Mouse (Mus musculus): ENCODE results near the gene Mrln. TPM values are rescaled to one million over a fixed set of nuclear protein-coding genes. Genes with fewer than 3 reads are reported as not detected.
A peak's percentile ranks its signal among the peaks of the same experiment; 100 is the strongest.

Gene Mrln
- polyA plus RNA-seq, 1 experiment from 2014 or later = 0.82 TPM

DNA sequence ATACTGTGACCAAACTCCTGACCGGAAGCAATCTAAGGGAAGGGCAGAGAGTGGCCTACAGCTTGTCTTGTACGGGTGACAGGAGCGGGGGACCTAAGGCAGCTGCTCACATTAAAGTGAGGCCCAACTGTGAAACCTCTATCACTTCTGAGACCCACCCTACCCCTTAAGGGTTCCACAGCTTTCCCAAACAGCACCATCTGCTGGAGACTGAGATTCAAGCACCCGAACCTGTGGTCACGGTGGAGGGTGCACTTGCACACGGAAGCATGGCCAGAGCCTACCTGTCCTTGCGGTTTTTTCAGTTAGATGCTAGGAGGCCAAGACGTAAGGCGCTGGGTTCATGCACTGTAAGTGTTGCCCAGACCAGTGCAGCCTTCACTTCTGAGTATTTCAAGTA, 18.3 kb upstream of the Mrln start:
- WGBS = 79% methylated on average over 9 of the region's 9 CpGs
- H3K27ac ChIP-seq (ENCODE audit: low read depth, low read length) = no peak overlapping the region
- no peak overlapping the region for H3K4me2 ChIP-seq (ENCODE audit: low read depth, low read length)
- no peak overlapping the region for H3K9ac ChIP-seq (replicated peaks; ENCODE audit: low read depth, low read length)
- ATAC-seq (ENCODE audit: low read depth) = 0 out of 2 replicates have a peak, but pooled peaks have one; percentile 24
- no peaks in the 10 kb centered on the region for H3K27me3 ChIP-seq (ENCODE audit: control insufficient read depth, insufficient read depth, low read length)
- peaks cover 14% of the 10 kb centered on the region for H3K36me3 ChIP-seq (ENCODE audit: control insufficient read depth, insufficient read depth, low read length)
- H3K9me3 ChIP-seq (ENCODE audit: control insufficient read depth, low read length) = no peaks in the 10 kb centered on the region
- peaks cover 2% of the 10 kb centered on the region; the same call in 1 of the 2 replicates for H3K4me1 ChIP-seq (ENCODE audit: control insufficient read depth, insufficient read depth, low read length)
- no peak overlapping the region for H3K4me3 ChIP-seq (ENCODE audit: low read depth, low read length)

DNA sequence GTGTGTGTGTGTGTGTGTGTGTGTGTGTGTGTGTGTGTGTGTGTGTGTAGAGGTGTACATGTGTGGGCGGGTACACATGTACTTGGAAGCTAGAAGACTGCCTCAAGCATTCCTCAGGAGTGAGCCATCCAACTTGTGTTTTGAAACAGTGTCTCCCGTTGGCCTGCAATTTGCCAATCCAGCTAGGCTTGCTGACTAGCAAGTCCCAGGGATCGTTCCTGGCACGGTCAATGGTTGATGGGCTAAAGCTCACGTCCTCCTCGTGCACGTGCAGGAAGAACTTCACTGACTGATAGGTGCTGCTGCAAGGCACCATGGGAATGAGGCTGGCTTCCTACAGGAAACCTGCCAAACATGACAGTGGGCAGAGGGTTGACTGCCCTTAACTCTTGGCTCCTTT, 17.9 kb upstream of the Mrln start:
- H3K9me3 ChIP-seq (ENCODE audit: control insufficient read depth, low read length) = no peaks in the 10 kb centered on the region

DNA sequence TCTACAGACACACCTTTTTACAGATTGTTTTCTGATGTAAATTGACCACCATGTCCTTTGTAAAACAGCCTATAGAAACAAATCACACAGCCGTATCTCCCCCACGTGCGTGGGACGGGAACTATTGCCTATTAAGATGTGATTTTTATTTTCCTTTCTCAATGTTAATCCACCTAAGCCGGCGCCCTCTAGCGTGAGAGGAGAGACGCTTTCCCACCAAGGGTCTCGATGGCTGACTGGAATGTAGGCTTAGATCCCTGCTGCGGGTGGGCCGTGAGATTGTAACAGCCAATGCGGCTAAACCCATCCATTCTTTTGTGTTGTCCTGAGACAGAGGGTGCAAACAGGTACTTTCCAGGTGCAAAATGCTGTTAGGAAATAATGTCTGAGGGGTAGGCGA, 14.6 kb upstream of the Mrln start:
- no peak for ATAC-seq (ENCODE audit: low read depth)
- 88% methylated on average over 13 of the region's 13 CpGs for WGBS
- Histone ChIP-seq H3K9ac (replicated peaks; ENCODE audit: low read depth, low read length) (no peak overlapping the region), H3K4me2 (ENCODE audit: low read depth, low read length) (no peak overlapping the region), H3K27me3 (ENCODE audit: control insufficient read depth, insufficient read depth, low read length) (no peaks in the 10 kb centered on the region), H3K36me3 (ENCODE audit: control insufficient read depth, insufficient read depth, low read length) (peaks cover 16% of the 10 kb centered on the region), H3K4me3 (ENCODE audit: low read depth, low read length) (no peak overlapping the region), H3K27ac (ENCODE audit: low read depth, low read length) (no peak overlapping the region), H3K4me1 (ENCODE audit: control insufficient read depth, insufficient read depth, low read length) (no peaks in the 10 kb centered on the region), H3K9me3 (ENCODE audit: control insufficient read depth, low read length) (no peaks in the 10 kb centered on the region)

More for the DNA sequence above, 17.9 kb upstream of the Mrln start:
- H3K4me2 ChIP-seq (ENCODE audit: low read depth, low read length) = no peak overlapping the region
- no peak overlapping the region for H3K27ac ChIP-seq (ENCODE audit: low read depth, low read length)
- no peaks in the 10 kb centered on the region for H3K27me3 ChIP-seq (ENCODE audit: control insufficient read depth, insufficient read depth, low read length)
- H3K4me3 ChIP-seq (ENCODE audit: low read depth, low read length) = no peak overlapping the region
- peaks cover 14% of the 10 kb centered on the region for H3K36me3 ChIP-seq (ENCODE audit: control insufficient read depth, insufficient read depth, low read length)
- H3K4me1 ChIP-seq (ENCODE audit: control insufficient read depth, insufficient read depth, low read length) = peaks cover 2% of the 10 kb centered on the region; the same call in 1 of the 2 replicates
- ATAC-seq (ENCODE audit: low read depth) = no peak
- H3K9ac ChIP-seq (replicated peaks; ENCODE audit: low read depth, low read length) = no peak overlapping the region
- 95% methylated on average over 7 of the region's 7 CpGs for WGBS

DNA sequence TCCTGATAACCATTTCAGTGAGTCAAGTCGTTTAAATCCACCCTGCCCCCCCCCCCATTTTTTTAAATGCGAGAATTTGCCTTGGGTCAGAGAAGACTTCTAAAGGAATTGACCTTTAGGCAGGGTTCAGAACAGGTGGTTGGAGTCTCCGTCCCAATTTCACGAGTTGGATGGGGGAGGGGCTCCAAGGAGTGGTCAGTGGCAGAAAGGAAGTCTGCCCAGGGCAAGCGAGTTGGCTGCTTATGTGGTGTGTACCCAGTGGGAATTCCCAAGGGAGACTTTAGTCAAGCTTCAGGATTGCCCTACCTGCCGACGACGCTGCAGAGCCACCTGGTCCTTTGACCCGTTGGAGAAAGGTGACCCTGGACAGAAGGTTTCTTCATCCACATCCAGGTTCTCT, 10.2 kb upstream of the Mrln start:
- WGBS = 72% methylated on average over 9 of the region's 9 CpGs
- Histone ChIP-seq H3K9ac (replicated peaks; ENCODE audit: low read depth, low read length) (no peak overlapping the region), H3K9me3 (ENCODE audit: control insufficient read depth, low read length) (no peaks in the 10 kb centered on the region), H3K27me3 (ENCODE audit: control insufficient read depth, insufficient read depth, low read length) (no peaks in the 10 kb centered on the region), H3K4me1 (ENCODE audit: control insufficient read depth, insufficient read depth, low read length) (no peaks in the 10 kb centered on the region), H3K27ac (ENCODE audit: low read depth, low read length) (no peak overlapping the region), H3K4me2 (ENCODE audit: low read depth, low read length) (no peak overlapping the region), H3K4me3 (ENCODE audit: low read depth, low read length) (no peak overlapping the region), H3K36me3 (ENCODE audit: control insufficient read depth, insufficient read depth, low read length) (peaks cover 9% of the 10 kb centered on the region; the same call in 1 of the 2 replicates)
- ATAC-seq (ENCODE audit: low read depth) = no peak

DNA sequence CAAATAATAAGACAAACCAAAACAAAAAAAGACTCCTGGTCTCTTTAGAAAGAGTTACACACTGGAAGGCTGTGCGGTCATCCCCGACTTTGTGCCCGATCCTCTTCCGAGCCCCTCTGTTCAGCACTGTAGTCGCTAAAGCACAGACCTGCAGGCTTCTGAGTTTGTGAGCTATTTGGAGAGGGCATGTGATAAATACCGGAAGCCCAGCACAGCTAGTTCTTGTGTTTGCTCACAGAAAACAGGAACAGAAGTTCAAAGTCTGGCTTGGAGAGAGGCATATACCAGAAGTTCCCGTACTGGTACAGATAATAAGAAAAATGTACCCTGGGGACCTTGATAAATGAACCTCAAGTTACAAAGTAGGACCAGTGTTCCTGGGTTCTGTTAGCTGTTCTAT, 9.2 kb upstream of the Mrln start:
- ATAC-seq (ENCODE audit: low read depth) = no peak
- Histone ChIP-seq H3K27ac (ENCODE audit: low read depth, low read length) (no peak overlapping the region), H3K27me3 (ENCODE audit: control insufficient read depth, insufficient read depth, low read length) (no peaks in the 10 kb centered on the region), H3K4me3 (ENCODE audit: low read depth, low read length) (no peak overlapping the region), H3K9ac (replicated peaks; ENCODE audit: low read depth, low read length) (no peak overlapping the region), H3K4me1 (ENCODE audit: control insufficient read depth, insufficient read depth, low read length) (no peaks in the 10 kb centered on the region; the same call in 1 of the 2 replicates), H3K36me3 (ENCODE audit: control insufficient read depth, insufficient read depth, low read length) (peaks cover 4% of the 10 kb centered on the region; the same call in 1 of the 2 replicates), H3K9me3 (ENCODE audit: control insufficient read depth, low read length) (no peaks in the 10 kb centered on the region), H3K4me2 (ENCODE audit: low read depth, low read length) (no peak overlapping the region)
- 86% methylated on average over 7 of the region's 7 CpGs for WGBS

DNA sequence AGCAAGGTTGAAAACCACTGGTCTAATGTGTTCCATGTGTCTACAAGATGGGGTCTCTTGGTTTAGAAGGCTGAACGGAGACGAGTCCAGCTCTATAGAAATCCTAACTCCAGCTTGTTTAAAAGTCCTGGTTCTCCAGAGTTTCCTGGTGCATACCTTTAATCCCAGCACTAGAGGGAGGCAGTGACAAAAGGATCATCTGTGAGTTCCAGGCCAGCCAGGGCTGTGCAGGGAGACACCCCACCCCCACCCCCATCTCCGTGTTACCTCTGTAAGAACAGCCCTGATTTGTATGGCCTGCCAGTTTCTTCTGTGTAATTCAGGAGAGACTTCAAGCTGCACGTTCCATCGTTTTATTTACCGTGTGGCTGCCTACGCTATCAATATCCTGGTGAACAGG, 8.7 kb upstream of the Mrln start:
- peaks cover 3% of the 10 kb centered on the region; the same call in 1 of the 2 replicates for H3K4me1 ChIP-seq (ENCODE audit: control insufficient read depth, insufficient read depth, low read length)
- no peak overlapping the region for H3K4me3 ChIP-seq (ENCODE audit: low read depth, low read length)
- 0 out of 2 replicates have a peak, but pooled peaks cover 3% of the 10 kb centered on the region for H3K36me3 ChIP-seq (ENCODE audit: control insufficient read depth, insufficient read depth, low read length)
- H3K27me3 ChIP-seq (ENCODE audit: control insufficient read depth, insufficient read depth, low read length) = no peaks in the 10 kb centered on the region
- no peak overlapping the region for H3K27ac ChIP-seq (ENCODE audit: low read depth, low read length)
- H3K9ac ChIP-seq (replicated peaks; ENCODE audit: low read depth, low read length) = no peak overlapping the region
- no peaks in the 10 kb centered on the region for H3K9me3 ChIP-seq (ENCODE audit: control insufficient read depth, low read length)
- ATAC-seq (ENCODE audit: low read depth) = 0 out of 2 replicates have a peak, but pooled peaks have one; percentile 56
- no peak overlapping the region for H3K4me2 ChIP-seq (ENCODE audit: low read depth, low read length)
- WGBS = 55% methylated on average over 7 of the region's 7 CpGs

DNA sequence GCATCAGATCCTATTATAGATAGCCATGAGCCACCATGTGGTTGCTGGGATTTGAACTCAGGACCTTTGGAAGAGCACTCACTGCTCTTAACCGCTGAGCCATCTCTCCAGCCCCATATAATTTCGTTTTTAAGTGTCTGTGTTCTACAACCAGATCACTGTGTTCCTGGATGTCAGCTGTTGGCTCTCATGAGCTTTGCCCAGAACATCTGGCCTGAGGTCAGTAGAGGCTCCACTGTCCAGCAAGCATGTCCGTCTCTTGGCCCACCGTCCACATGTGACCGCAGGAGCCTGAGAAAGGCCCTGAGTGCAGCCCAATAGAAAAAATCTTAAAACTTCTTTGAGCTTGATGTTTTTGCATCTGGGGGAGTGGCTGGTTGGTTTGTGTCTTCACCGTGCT, 7.8 kb upstream of the Mrln start:
- no peaks in the 10 kb centered on the region for H3K9me3 ChIP-seq (ENCODE audit: control insufficient read depth, low read length)
- no peak overlapping the region for H3K9ac ChIP-seq (replicated peaks; ENCODE audit: low read depth, low read length)
- H3K4me2 ChIP-seq (ENCODE audit: low read depth, low read length) = no peak overlapping the region
- no peaks in the 10 kb centered on the region for H3K27me3 ChIP-seq (ENCODE audit: control insufficient read depth, insufficient read depth, low read length)
- 88% methylated on average over 6 of the region's 6 CpGs for WGBS
- H3K27ac ChIP-seq (ENCODE audit: low read depth, low read length) = no peak overlapping the region
- H3K4me3 ChIP-seq (ENCODE audit: low read depth, low read length) = no peak overlapping the region
- 0 out of 2 replicates have a peak, but pooled peaks cover 3% of the 10 kb centered on the region for H3K36me3 ChIP-seq (ENCODE audit: control insufficient read depth, insufficient read depth, low read length)
- no peak for ATAC-seq (ENCODE audit: low read depth)
- peaks cover 3% of the 10 kb centered on the region; the same call in 1 of the 2 replicates for H3K4me1 ChIP-seq (ENCODE audit: control insufficient read depth, insufficient read depth, low read length)

DNA sequence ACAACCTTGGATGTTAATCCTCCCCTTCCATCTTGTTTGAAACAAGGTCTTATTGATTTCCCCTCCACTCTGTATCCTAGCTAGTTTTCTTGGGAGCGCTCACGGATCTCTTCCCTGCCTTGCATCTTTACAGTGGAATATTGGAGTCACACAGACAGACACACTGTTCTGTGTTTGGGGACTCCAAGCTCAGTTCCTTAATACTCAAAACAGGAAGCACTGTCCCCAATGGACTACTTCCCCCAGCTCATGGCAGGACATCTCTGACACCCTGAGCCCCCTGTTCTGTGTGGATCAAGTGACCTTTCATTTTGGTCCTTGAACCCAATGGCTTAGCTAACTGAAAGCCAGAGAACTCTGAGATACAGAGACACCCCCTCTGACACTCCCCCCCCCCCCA, 6.9 kb upstream of the Mrln start:
- H3K4me2 ChIP-seq (ENCODE audit: low read depth, low read length) = no peak overlapping the region
- peaks cover 3% of the 10 kb centered on the region; the same call in 1 of the 2 replicates for H3K4me1 ChIP-seq (ENCODE audit: control insufficient read depth, insufficient read depth, low read length)
- no peaks in the 10 kb centered on the region for H3K27me3 ChIP-seq (ENCODE audit: control insufficient read depth, insufficient read depth, low read length)
- WGBS = 81% methylated on average over 2 of the region's 2 CpGs
- no peak overlapping the region for H3K27ac ChIP-seq (ENCODE audit: low read depth, low read length)
- H3K9ac ChIP-seq (replicated peaks; ENCODE audit: low read depth, low read length) = no peak overlapping the region
- no peak for ATAC-seq (ENCODE audit: low read depth)
- H3K36me3 ChIP-seq (ENCODE audit: control insufficient read depth, insufficient read depth, low read length) = 0 out of 2 replicates have a peak, but pooled peaks cover 3% of the 10 kb centered on the region
- no peaks in the 10 kb centered on the region for H3K9me3 ChIP-seq (ENCODE audit: control insufficient read depth, low read length)
- no peak overlapping the region for H3K4me3 ChIP-seq (ENCODE audit: low read depth, low read length)

DNA sequence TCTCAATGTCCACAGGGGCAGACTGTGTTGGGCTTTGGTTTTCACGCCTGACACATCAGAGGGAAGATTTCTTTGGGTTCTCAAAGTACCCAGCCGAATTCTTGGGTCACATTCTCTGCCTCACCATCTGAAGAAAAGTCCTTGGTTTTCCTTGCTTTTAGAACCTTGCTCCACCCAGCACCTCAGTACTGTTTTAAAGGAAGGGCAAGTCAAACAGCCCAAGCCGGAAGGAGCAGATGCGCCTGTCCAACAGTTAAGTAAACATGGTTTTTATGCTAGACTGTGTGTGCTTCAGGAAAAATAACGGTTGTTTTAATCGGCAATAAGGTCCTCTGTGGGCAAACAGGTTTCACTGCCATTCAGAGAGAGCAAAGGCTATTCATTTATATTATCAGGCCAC, 6.5 kb upstream of the Mrln start:
- 0 out of 2 replicates have a peak, but pooled peaks cover 3% of the 10 kb centered on the region for H3K36me3 ChIP-seq (ENCODE audit: control insufficient read depth, insufficient read depth, low read length)
- ATAC-seq (ENCODE audit: low read depth) = no peak

More for the DNA sequence above, 6.5 kb upstream of the Mrln start:
- H3K4me3 ChIP-seq (ENCODE audit: low read depth, low read length) = no peak overlapping the region
- no peaks in the 10 kb centered on the region for H3K9me3 ChIP-seq (ENCODE audit: control insufficient read depth, low read length)
- 79% methylated on average over 6 of the region's 6 CpGs for WGBS
- no peak overlapping the region for H3K27ac ChIP-seq (ENCODE audit: low read depth, low read length)
- no peak overlapping the region for H3K4me2 ChIP-seq (ENCODE audit: low read depth, low read length)
- H3K27me3 ChIP-seq (ENCODE audit: control insufficient read depth, insufficient read depth, low read length) = no peaks in the 10 kb centered on the region
- peaks cover 3% of the 10 kb centered on the region; the same call in 1 of the 2 replicates for H3K4me1 ChIP-seq (ENCODE audit: control insufficient read depth, insufficient read depth, low read length)
- no peak overlapping the region for H3K9ac ChIP-seq (replicated peaks; ENCODE audit: low read depth, low read length)

Measured in neural tube, embryonic 14.5 days (tissue).